Mouse (Mus musculus): ENCODE results near the gene Fkrp. TPM values are rescaled to one million over a fixed set of nuclear protein-coding genes. Genes with fewer than 3 reads are reported as not detected.

The Fkrp gene
- polyA plus RNA-seq, 1 experiment, result 21.9 TPM

- H3K4me1 ChIP-seq (ENCODE audit: control insufficient read depth, insufficient read depth, low read length), result peaks cover under 1% of the 10 kb centered on the region; the same call in 1 of the 2 replicates
- H3K4me3 ChIP-seq (ENCODE audit: insufficient read depth, low read length), result no peak overlapping the region
- no peak overlapping the region for H3K27ac ChIP-seq (ENCODE audit: insufficient read depth, low read depth, low read length)
- no peak for TF ChIP-seq CTCF (IDR thresholded peaks at IDR 0.05; ENCODE audit: low read depth, low read length)
- no peak for TF ChIP-seq POLR2A (IDR thresholded peaks at IDR 0.05; ENCODE audit: borderline replicate concordance, low read depth, low read length)
Measured at GRCm38 (mm10) chr7:16761005-16761481, 55.5 kb downstream of the Fkrp start.

GRCm38 (mm10) chr7:16760292-16760691, 56.2 kb downstream of the Fkrp start:
- H3K4me1 ChIP-seq (ENCODE audit: control insufficient read depth, insufficient read depth, low read length), result no peaks in the 10 kb centered on the region
- TF ChIP-seq CTCF (IDR thresholded peaks at IDR 0.05; ENCODE audit: low read depth, low read length) (no peak), POLR2A (IDR thresholded peaks at IDR 0.05; ENCODE audit: borderline replicate concordance, low read depth, low read length) (no peak)
- H3K27ac ChIP-seq (ENCODE audit: insufficient read depth, low read depth, low read length), result no peak overlapping the region
- no peak overlapping the region for H3K4me3 ChIP-seq (ENCODE audit: insufficient read depth, low read length)

Other genes with a start within 250 kb of the Fkrp start
- 4.8 and 5.4 TPM in 2 replicates for gene Arhgap35, start 201.7 kb downstream of the Fkrp start, polyA plus RNA-seq (2012; ENCODE audit: insufficient read depth, insufficient read length, missing spikeins)
- gene Ceacam15, start 141.0 kb downstream of the Fkrp start, polyA plus RNA-seq (2012; ENCODE audit: insufficient read depth, insufficient read length, missing spikeins), result not detected in 2 replicates
- gene Ceacam9, start 94.8 kb downstream of the Fkrp start, polyA plus RNA-seq (2012; ENCODE audit: insufficient read depth, insufficient read length, missing spikeins), result not detected in 2 replicates
- gene Ap2s1, start 78.3 kb downstream of the Fkrp start, polyA plus RNA-seq (2012; ENCODE audit: insufficient read depth, insufficient read length, missing spikeins), result 286 and 287 TPM in 2 replicates
- 24.9 and 25.0 TPM in 2 replicates for gene Slc1a5, start 35.4 kb downstream of the Fkrp start, polyA plus RNA-seq (2012; ENCODE audit: insufficient read depth, insufficient read length, missing spikeins)
- 56.6 and 58.1 TPM in 2 replicates for gene Strn4, start 843 bp downstream of the Fkrp start, polyA plus RNA-seq (2012; ENCODE audit: insufficient read depth, insufficient read length, missing spikeins)
- gene Prkd2, start 26.2 kb upstream of the Fkrp start, polyA plus RNA-seq (2012; ENCODE audit: insufficient read depth, insufficient read length, missing spikeins), result 9.8 and 11.2 TPM in 2 replicates
- 1.2 and 1.3 TPM in 2 replicates for gene Dact3, start 58.6 kb upstream of the Fkrp start, polyA plus RNA-seq (2012; ENCODE audit: insufficient read depth, insufficient read length, missing spikeins)
- gene Gng8, start 75.1 kb upstream of the Fkrp start, polyA plus RNA-seq (2012; ENCODE audit: insufficient read depth, insufficient read length, missing spikeins), result not detected in 2 replicates
- 5.5 and 5.6 TPM in 2 replicates for gene Ptgir, start 89.8 kb upstream of the Fkrp start, polyA plus RNA-seq (2012; ENCODE audit: insufficient read depth, insufficient read length, missing spikeins)
- 373 and 387 TPM in 2 replicates for gene Calm3, start 107.4 kb upstream of the Fkrp start, polyA plus RNA-seq (2012; ENCODE audit: insufficient read depth, insufficient read length, missing spikeins)
- gene Pnmal2, start 128.0 kb upstream of the Fkrp start, polyA plus RNA-seq (2012; ENCODE audit: insufficient read depth, insufficient read length, missing spikeins), result not detected in 2 replicates
- not detected in 2 replicates for gene Pnmal1, start 142.9 kb upstream of the Fkrp start, polyA plus RNA-seq (2012; ENCODE audit: insufficient read depth, insufficient read length, missing spikeins)
- 0.16 TPM in 1 of 2 replicates, not detected in the other for gene Gm42372, start 166.4 kb upstream of the Fkrp start, polyA plus RNA-seq (2012; ENCODE audit: insufficient read depth, insufficient read length, missing spikeins)
- not detected in 2 replicates for gene Ccdc8, start 176.0 kb upstream of the Fkrp start, polyA plus RNA-seq (2012; ENCODE audit: insufficient read depth, insufficient read length, missing spikeins)
- 70.7 and 83.1 TPM in 2 replicates for gene Ppp5c, start 211.2 kb upstream of the Fkrp start, polyA plus RNA-seq (2012; ENCODE audit: insufficient read depth, insufficient read length, missing spikeins)
- gene Hif3a, start 245.7 kb upstream of the Fkrp start, polyA plus RNA-seq (2012; ENCODE audit: insufficient read depth, insufficient read length, missing spikeins), result 0.27 TPM in 1 of 2 replicates, not detected in the other

Measured in bone marrow macrophage, adult 2 months (primary cell).